Mouse (Mus musculus): ENCODE measurements around the gene Tbca. TPM values are rescaled to one million over a fixed set of nuclear protein-coding genes. Genes with fewer than 3 reads are reported as not detected.

The Tbca gene
- 100 to 1,000 TPM; 147 to 151 TPM for total RNA-seq (2021)
- long read RNA-seq, transcript Tbca-201 (4 exons, 559 nt), result major isoform, 34 of 35 reads
- long read RNA-seq, partial matches to known transcripts, result 0 of 35 reads
- long read RNA-seq, other reads (novel, unspliced or antisense), result 1 of 35 reads

DNA sequence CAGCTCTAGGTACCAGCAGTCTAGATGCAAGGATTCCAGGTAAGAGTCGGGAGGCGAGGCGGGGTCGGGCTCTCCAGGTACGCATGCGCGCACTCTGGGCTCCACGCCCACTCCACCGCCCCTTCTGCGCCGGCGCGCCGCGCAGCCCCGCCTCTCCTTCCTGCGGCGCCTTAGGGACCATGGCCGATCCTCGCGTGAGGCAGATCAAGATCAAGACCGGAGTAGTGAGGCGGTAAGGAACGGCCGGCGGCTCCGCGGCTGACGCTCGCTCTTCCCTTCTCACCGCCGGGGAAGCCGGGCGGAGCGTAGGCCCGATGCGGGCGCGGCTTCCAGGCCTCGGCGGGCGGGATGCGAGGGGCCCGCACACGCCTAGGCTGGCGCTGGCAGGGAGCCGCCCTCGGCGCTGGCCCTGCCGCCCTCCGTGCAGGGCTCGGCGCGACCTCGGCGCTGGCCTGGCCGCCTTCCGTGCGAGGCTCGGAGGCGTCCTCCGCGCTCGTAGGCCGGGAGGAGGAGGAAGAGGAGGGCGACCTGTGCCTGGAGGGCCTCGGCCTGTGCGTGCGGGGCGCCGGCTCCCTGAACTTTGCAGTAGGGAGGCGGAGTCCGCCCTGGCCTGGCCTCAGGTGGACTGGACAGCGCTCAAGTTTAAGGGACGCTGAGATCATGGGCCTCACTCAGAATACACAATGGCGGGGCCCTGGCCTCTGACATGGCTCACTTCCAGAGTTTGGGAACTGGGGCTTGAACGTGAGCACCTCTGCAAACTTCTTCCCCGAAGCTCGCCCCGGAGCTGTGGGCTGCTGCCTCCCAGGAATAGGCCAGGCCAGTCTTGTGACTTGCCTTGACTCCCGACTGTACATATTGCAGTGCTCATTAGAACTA, at the start of gene Tbca:
Gene Tbca (plus strand): TSS at position 140 of the 879 bp plus-strand sequence.
- peak; percentile 72 to 88 for DNase-seq (ENCODE audit: low spot score in 2 of 2)

DNA sequence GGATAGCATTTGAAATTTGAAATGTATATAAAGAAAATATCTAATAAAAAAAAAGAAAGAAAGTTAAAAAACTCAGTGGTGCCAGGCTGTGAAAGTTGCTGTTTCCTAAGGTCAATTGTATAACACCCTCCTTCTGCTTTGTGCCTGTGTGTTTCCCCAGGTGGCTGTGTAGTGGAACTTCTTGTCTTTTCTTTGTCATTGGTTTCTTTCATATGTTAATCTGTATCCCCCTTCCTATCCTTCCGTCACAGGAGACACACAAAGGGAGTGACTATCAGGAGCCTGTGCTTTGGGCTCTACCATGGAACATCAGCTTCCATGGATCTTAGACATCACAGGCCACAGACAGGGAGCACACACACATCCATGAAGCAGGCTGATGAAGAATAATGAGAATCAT, 43.5 kb upstream of the Tbca start:
- no peak for DNase-seq (ENCODE audit: low spot score in 2 of 2)

DNA sequence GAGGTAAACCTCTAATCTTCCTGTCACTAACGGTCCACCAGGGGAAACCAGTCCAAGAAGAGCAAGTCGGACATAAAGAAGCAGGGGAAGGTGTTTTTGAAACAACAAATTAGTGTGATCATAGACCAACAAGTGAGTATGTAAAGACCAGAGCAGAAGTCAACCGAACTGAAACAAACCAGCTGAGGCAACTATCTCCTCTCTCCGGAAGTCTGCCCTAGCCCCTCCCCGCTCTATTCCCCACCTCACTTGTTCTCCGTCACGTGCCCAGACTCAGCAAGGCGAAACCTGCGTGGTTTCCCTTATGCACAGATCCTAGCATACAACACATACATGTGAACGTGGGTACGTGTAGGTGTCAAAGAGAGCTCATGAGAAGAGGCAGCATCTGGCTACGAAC, 22.9 kb upstream of the Tbca start:
- no peak for DNase-seq (ENCODE audit: low spot score in 2 of 2)

DNA sequence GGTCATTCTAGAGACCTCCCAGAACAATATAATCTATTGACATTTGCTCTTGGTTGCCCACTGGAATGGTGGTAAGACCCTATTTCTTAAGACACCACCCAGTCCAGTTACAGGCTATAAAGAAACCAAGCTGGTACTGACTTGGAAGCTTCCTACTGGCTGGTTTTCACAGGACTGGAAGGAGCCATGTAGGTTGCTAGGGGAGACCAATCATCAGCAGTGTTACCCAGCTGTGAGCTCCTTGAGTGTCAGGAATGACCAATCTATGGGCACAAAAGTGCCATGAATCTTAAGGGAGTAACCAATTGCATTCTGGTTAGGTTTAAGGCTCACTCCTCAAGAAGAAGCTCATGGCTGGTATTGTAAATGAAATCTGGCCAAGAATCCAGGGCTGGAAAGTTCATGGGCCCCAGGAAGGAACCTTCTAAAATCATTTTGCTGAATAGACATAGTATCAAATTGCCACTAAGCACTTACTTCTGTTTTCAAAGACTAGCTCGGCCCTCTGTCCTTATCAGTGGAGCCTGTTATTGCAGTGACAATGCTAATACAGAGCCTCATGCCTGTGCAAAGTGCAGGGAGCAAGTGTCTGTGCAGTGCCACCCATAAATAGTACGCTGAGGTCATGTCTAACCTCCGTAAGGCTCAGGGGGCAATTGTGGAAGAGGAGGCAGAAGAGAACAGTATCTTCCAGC, 20.1 kb upstream of the Tbca start:
- no peak for DNase-seq (ENCODE audit: low spot score in 2 of 2)

DNA sequence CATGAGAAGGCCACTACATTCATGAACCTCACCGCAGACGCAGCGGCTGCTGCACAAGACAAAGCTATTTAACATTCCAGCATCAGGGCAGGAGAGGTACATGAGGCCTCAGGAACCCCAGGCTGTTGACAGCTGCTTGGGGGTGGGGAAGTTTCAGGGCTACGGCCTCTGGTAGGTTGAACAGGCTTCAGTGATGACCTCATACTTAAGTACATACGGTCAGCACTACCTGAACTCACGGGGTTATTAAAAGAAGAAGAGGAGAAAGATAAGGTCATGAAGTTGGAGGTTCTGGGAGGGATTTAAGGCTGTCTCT, 19.6 kb upstream of the Tbca start:
- no peak for DNase-seq (ENCODE audit: low spot score in 2 of 2)

DNA sequence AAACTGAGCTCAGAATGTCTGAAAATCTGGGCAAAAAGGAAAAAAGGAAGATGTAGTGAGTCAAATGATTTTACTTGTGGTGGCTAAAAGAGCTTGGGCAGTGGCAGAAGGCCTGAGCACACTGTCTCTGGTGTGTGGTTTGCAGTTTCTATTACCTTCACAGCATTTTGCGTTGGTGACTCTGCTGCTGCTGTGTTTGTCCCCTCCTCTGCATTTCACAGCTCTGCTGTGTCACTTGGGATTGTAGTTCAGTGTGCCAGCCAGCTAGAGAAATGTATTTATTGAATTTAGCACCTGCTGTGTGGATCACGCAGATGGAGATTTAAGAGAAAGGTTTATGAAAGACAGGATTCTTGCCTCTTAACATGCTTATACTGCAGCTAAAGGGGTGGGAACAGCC, 1.8 kb upstream of the Tbca start:
- no peak for DNase-seq (ENCODE audit: low spot score in 2 of 2)

DNA sequence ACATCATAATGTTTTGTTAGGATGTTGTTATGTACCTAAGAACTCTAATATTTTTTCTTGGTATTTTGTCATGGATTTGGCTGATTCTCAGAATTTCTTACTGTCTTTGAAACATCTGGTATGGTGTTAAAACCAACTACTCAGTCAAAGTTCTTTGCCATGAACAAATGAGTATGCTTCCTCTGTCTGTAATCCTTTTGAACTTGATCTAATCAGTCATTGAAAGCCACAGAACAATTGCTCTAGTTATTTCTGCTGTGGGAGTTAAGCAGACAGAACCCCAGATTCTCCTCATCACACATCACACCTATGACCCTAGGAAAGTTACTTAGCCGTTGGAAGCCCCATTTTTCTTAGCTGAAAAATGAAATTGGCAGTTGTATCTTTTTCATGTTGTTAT, 6.0 kb downstream of the Tbca start:
- DNase-seq (ENCODE audit: low spot score in 2 of 2), result no peak

DNA sequence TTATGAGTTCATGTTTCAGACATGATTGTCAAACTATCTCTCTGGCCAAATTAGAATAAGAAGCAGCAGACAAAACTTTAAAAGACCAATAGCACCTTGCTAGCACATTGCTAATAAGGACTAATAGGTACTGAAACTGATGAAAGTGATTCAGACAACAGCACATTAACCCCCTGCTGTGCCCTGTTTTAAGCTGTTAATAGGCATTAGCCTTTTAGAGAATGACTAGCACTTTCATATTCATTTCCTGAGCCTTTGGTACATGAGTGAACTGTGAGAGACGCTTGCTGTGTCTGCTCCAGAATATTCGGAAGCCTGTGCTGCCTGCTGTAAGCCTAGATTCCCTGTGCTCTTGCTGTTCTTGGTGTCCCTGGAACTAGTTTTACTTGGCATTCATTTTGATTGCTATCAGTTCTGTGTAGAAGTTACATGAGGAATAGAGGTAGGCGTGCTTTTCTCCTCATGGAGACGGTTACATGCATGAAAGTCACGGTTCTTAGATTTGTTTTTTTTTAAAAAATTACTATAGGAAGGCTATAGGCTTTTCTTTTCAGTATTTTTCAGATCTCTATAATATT, 14.9 kb downstream of the Tbca start:
- DNase-seq (ENCODE audit: low spot score in 2 of 2), result no peak

DNA sequence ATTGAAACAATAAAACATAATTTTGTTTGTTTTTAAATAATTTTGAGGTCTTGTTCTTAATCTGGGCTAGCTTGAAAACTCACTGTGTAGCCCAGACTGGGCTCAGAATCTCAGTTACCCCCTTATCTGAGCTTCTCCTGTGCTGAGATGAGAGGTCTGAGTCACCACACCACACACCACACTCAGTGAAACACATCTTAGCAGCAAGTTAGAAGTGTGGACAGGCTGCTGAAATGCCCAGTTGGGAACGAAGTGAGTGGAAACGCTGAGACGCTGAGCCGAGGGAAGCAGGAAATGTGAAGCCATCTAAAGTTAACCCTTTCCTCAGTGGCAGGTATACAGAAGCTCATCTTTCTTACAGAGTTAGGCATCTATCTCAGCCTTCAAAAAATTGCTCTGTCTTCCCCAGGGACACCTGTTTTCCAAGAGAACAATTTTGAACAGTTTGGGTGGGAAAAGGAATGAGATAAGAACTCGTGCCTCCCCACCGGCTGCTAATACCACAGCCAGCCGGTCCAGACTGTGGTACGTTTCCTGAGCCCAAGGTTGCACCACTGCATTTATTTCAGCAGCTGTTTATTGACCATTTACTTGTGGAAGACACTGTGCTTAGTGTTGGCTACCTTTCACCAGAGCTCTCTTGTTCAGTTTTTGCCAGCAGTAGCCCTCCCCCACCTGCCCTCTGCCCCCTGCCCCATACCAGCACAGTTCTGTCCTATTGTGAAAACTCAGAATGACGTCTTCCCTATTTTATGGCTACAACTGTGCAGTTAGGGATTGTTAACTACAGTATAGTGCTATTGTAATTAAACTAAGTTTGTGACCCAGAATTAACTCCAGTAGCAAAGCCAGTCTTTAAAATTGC, 17.8 kb downstream of the Tbca start:
- no peak for DNase-seq (ENCODE audit: low spot score in 2 of 2)

DNA sequence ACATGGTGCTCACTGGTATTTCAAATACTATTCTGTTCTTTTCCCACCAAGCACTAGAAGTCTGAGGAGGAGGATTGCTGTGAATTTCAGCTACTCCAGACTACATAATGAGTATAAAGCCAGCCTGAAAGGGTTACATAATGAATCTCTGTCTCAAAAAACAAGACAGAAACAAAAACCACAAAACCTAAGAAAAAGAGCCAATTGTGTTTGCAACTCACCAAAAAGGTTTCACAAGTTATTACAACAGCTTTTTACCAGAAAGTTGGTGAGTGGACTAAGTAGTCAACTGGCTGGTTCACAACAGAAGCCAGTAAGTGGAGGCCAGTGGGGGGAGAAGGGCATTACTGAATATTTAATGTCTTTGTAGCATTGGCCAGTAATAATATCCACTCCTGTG, 19.9 kb downstream of the Tbca start:
- peak in 1 of 2 experiments; percentile 22 for DNase-seq (ENCODE audit: low spot score in 2 of 2)

DNA sequence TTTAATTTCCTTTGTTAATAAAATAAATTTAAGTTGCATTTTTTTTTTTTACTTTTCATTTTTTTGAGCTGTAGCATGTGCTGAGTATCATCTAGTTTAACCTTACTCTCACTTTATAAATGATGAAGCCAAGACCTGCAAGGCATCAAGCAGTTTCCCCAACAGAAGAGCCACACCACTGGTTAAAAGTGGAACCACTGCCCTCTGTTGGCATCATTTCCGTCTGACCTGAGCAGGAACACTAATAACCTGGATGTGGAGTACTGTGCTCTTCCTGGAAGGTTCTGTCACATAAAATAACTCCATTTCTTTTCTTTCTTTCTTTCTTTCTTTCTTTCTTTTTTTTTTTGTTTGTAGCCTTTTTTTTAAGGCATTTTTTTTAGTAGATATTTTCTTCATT, 21.0 kb downstream of the Tbca start:
- no peak for DNase-seq (ENCODE audit: low spot score in 2 of 2)

DNA sequence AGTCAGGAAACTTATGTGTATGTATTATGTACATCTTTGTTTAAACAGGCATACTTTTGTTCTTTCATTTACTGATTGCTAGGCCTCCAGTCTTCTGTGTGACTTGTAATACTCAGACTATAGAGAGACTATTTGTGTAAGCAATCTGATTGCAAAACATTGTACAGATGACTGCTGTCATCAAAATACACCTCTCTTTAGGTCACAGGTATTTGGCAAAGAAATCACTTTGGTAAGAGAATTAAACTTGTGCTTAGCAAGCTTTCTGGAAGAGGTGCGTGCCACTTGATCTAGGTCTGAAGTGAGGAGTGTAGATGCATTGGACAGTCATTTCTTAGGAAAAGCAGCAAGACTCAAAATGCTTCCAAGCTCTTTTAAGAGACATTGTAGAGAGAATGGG, 22.7 kb downstream of the Tbca start:
- DNase-seq (ENCODE audit: low spot score in 2 of 2), result no peak

DNA sequence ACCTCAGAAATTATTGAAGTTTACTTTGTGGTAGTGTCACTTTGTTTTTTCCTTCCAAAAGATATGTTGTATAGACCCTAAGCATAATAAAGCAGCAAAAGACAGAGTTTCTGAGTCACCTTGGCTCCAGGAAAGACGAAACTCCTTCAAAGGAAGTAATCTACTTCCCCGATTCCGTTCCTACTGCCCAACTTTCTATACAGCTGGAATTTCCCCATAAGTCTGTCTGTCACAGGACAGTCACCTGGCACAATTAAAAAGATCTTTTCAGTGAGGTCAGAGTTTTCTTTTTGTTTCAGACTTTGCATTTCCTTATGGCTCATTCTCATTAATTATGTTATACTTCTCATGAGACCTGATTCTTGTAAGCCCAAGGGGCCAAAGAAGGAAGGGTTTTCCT, 25.1 kb downstream of the Tbca start:
- DNase-seq (ENCODE audit: low spot score in 2 of 2), result no peak

DNA sequence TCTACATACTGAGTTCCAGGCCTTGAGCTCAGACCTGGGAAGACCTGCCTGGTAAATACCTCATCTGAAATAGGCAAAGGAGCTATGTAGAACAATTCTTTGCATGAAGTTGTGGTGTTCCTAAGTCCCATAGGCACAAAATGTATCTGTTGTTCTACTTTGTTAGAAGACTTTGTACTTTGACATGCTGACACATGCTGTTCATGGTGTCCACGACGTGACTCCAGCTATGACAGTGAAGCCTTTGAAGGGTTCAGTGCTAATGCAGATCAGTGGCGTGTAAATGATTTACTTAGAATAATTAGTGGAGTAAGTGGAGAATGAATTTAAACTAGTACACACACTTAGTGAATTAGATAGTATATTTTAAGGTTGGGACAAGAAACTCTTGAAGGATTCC, 31.8 kb downstream of the Tbca start:
- no peak for DNase-seq (ENCODE audit: low spot score in 2 of 2)

DNA sequence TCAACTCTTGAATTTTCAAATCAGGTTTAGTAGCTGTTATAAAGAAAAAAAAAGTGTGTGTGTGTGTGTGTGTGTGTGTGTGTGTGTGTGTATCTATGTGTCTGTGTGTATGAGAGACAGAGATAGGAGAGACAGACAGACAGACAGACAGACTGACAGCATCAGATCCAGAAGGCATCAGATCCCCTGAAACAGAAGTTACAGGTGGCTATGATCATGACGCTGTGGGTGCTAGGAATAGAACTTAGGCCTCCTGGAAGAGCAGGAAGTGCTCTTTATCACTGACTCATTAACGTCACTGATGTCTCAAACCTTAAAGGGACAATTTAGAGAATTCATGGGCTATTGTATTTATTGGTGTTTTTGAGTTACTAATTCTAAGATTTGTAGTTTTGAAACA, 32.2 kb downstream of the Tbca start:
- DNase-seq (ENCODE audit: low spot score in 2 of 2), result no peak

DNA sequence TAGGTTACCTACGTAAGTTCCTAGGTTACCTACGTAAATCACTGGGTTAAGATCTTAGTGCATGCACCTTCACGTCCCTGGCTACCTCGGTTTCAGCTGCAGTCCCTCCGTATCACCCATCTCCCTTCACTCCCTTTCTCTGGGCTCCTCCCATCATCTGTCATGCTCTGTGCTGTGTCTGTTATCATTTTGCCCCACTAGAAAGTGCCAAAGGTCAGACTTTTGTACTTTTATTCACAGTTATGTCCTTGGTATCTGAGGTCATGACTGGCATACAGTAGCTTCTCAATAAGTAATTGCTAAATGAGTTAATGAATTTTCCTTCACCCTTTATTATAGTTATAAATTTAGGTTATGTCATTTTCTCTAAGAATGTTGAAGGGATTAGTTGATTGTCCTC, 37.7 kb downstream of the Tbca start:
- DNase-seq (ENCODE audit: low spot score in 2 of 2), result no peak

DNA sequence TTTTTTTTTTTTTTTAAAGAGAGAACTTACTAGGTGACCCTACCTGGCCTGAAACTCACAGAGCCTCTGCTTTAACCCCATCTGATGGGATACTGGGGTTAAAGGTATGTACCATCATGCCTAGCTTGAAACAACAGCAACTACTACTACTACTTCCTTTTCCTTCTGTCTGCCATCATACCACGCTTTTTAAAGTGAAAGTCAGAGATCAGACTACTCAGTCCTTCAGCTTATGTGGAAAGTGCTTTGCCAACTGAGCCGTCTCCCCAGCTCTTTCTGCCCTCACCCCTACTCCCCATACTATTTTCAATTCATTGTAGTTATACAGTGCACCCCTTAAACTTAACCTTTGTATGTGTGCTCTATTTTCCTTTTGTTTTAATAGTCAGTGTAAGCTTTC, 38.3 kb downstream of the Tbca start:
- no peak for DNase-seq (ENCODE audit: low spot score in 2 of 2)

DNA sequence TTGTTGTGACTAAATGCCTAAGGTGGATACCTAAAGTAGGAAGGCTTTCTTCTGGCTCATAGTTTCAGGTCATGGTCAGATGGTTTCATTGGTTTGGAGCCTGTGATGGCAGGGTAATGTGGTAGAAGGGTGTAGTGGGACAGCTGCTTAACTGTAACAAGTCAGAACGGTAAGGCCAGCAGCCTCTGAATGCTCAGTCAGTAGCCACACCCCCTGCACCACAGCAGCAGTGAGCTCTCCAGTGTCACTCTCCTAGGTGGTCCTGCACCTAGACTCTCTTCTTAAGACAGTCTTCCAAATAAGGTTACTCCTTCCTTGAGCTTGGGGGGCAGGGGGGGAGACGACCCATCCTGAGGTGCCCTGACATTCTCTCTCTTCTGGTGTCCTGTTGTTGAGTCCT, 39.1 kb downstream of the Tbca start:
- no peak for DNase-seq (ENCODE audit: low spot score in 2 of 2)

DNA sequence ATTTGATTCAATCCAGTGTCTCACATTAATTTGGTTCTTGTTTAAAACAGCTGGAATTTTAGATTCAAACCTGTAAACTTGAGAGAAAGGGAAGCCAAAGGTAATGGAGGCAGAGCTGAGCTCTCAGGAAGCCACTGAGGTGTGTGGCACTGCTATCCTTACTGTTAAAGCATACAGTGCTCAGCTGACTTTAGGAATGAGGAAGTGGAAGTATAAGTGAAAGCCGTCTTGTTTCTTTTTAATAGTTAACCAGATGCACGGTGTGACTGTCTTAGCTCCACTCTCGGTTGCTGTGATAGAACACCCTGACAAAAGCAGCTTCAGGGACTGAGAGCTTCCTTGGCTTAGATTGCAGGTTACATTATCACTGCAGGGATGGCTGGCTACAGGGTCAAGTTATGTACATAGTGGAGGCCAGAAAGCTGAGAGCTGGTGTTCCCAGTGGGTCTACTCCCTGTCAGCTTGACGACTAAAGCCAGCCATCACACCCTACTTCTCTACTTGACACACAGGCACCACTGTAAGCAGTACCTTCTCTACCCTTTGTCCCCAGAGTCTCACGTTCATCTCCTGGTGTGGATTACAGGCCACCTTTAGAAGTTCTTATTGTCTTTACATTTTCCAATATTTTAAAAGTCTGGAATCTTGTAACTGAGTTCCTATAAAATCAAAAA, 49.5 kb downstream of the Tbca start:
- no peak for DNase-seq (ENCODE audit: low spot score in 2 of 2)

DNA sequence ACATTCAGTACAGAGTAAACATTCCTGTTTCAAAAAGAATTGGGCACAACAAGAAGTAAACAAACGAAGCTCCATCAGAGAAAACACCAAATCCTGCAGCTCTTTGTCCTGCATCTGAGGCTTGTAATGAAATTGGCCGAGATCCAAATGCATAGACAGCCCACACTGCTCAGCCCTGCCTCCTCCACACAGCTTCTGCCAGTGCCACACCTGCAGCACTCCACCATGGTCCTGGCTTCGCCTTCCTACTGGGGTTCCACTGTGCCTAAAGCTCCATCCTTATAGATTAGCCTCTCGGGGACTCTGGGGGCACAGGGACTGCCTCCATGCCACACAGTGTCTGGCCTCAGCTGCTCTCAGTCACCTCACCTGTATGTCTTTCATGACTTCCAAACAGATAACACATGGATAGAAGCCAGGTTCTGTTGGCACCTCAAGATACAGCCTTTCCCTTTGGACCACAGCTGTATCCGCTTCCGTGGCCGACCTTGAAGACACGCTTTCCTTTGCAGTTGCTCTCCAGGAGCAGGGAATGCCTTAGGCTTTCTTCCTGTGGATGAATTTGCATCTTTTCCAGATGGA, 50.1 kb downstream of the Tbca start:
- peak in 1 of 2 experiments; percentile 19 for DNase-seq (ENCODE audit: low spot score in 2 of 2)
